Mouse (Mus musculus) kidney, postnatal 4 days (tissue): ENCODE data around the gene Kcnc4.

Experiments used
- DNase-seq, 2 experiments: peaks; one replicate each; pipeline ENCODE4 v3.0.0; 2021; ENCODE audit warnings: mixed read lengths in 2 of 2

The Kcnc4 gene

DNA sequence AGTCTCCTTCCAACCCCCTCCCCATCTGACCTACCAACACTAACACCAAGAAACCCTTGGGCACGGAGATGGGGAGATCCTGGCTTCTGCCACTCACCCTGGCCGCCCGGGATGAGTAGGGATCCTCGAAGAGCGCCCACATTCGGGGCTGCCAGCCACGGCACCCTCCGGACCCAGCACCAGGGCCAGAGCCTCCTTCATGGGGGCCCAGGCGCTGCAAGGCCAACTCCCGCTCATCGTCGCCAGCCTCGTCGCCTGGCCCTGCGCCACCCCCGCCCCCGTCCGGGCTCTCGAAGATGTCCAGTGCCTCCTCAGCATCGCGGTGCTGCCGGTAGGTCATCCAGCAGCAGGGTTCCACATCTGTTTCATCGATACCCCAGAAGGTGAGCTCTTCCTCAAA is 1.2 kb downstream of the Kcnc4 start:
- DNase-seq, result peak in 1 of 2 experiments; percentile 18

- DNase-seq, result no peak
Observed at GRCm38 (mm10) chr3:107454280-107454679, 5.1 kb downstream of the Kcnc4 start.

DNA sequence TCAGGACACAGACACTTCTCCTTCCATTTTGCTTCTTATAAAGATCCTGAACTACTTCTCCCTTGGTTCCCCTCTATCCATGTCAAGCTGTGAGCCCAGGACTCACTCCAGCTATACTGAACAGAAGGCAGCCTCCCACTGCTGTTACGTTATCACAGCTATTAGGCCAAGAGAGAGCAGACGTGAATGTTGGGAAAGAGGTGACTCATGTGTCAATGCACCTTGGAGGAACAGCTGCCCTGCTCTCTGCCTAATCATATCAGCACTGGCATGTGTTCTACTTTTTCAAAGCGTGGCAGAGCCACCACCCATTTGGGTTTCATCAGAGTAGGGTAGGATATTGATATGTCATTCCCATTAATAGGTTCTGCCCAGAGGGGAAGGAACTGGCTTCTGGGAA is 12.5 kb downstream of the Kcnc4 start:
- no peak for DNase-seq

DNA sequence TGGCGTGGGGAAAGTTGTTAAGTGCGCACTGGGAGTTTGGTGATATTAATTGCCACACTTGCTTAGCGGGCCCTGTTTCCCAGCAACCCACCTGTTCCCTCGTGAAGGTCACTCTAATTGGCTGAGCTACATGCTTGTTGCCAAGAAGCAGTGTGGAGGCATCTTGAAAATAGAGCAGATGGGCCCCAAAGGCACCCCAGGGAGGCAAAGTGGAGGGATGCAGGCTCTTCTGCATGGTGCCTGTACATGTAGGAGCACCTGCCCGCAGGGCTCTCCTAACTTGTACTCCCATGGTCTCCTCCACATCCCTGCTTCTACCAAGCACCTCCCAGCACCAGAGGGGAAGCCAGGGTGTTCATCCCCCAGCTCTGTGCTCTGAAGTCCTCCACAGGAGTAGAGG is 15.5 kb downstream of the Kcnc4 start:
- no peak for DNase-seq

- no peak for DNase-seq
Observed at GRCm38 (mm10) chr3:107442191-107442590, 17.2 kb downstream of the Kcnc4 start.

DNA sequence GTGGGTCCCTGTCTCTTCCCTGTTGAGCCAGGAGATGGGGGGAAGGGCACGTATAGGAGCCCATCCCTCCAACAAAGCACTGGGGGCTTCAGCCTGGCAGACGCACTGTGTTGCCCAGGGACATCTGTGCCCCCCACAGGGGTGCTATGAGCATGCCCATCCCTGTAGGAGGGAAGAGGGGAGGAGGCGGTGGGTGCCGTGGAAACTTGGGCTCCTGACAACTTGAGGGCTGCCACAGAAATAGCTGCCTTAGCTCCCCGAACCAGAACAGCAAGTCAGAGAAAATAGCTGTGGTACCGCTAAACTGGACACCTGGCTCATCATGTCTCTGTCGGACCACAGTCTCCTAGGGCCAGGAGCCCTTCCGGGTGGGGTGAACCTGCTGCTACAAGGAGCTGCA is 18.0 kb downstream of the Kcnc4 start:
- DNase-seq, result no peak

DNA sequence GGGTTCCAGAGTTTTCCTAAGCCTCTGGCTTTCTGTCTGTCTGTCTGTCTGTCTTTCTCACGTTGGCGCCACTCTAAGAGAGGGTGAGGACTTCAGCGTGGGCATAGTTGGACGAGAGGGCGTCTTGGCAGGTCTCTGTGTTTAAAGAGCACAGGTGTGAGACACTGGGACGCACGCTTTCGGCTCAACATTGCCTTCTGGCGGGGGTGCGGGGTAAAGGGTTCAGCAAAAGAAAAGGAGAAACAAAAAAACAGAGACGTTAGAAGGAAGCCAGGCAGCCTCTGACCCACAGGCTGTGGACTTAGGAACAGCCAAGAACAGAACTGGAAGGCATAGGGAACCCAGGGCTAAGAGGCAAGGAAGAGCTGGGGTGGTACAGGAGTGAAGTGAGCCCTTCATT is 20.1 kb downstream of the Kcnc4 start:
- DNase-seq, result no peak

DNA sequence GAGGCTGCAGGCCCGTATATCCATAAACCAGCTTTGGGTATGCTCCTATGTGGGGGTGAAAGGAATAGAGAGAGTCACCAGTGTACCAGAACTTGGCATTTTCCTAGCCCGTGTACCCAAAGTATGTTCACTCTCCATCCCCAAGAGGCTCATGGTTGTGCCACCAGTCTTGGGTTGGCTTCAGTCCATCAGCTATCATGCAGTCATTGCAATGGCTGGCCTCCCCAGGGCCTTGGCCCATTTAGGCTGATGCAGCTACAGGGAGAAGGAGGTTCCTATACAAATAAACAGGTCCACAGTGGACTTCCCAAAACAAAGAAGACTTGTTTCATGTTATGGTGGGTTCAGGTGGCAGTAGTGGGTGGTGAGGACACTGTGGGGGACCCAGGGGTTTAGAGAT is 21.7 kb downstream of the Kcnc4 start:
- no peak for DNase-seq

- DNase-seq, result no peak
Observed at GRCm38 (mm10) chr3:107436434-107436833, 22.9 kb downstream of the Kcnc4 start.

- DNase-seq, result peak in 1 of 2 experiments; percentile 17
Observed at GRCm38 (mm10) chr3:107433614-107434013, 25.7 kb downstream of the Kcnc4 start.

- DNase-seq, result peak in 1 of 2 experiments; percentile 21
Observed at GRCm38 (mm10) chr3:107431268-107431667, 28.1 kb downstream of the Kcnc4 start.

DNA sequence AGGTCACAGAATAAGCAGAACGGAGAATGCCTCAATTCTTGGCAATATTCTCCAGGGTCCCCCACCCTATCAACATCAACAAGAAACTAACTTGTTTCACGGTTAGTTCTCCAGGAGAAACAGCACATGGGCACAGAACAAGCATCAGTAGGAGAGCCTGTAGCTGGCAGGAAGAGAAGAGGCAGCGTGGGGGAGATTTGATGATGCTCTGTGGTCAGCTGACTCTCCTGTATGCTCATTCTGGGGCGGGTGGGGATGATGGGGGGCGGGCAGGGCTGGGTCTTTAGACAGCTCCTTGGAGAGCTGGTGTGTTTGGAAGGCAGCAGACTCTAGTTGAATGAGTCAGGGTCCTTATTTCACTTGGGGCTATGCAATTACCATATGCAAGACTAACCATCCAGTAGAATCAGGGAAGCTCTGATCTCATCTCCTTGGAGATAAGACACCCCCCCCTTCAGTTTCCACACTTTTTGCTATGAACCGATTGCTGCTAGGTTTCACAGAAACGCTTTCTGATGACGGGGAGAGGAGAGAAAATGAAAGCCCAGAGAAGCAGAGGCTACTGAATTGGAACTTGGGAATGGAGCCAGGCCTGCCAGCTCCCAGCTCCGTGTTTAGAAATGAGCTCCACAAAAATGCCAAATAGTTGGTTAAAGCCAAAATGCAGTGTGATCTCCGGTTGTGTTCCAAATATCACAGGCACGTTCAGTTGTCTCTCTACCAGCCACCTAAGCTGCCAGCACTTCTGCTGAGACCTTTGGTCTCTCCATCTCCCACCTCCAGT is 34.9 kb downstream of the Kcnc4 start:
- DNase-seq, result no peak

- no peak for DNase-seq
Observed at GRCm38 (mm10) chr3:107420156-107420555, 39.2 kb downstream of the Kcnc4 start.

- no peak for DNase-seq
Observed at GRCm38 (mm10) chr3:107417287-107417644, 42.1 kb downstream of the Kcnc4 start.

DNA sequence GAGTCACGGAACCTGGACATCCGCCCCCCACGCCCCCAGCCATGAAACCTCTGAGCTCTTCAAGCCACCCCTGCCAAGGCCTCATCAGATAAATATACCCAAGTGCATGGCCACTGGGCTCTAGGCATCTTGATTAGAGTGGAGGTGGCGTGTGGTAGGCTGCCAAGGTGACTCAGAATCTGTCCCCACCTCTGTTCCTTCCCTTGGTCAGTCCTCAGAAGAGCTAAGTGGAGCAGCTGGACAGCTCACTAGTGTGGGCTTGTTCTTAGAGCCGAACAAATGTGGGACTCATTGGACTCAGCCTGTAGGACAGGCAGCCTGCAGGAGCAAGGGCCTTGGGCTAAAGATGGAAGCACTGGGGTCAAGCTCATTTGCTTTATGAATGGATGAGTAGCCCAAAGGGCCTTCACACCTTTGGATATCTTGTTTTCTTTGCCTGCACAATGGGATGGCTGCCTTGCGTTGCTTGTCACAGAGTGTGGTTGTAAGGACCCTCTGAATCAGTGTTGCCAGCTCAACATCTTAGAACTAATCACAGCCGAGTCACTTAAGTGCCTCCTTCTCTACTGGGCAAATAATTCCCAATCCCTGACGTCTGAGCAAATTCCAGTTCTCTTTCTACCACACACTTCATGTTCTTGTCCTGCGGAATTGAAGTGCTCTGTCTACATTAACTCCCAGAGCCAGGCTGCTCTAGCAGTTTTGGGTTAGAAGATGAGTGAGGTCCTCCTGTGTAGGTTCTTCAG is 42.6 kb downstream of the Kcnc4 start:
- no peak for DNase-seq

DNA sequence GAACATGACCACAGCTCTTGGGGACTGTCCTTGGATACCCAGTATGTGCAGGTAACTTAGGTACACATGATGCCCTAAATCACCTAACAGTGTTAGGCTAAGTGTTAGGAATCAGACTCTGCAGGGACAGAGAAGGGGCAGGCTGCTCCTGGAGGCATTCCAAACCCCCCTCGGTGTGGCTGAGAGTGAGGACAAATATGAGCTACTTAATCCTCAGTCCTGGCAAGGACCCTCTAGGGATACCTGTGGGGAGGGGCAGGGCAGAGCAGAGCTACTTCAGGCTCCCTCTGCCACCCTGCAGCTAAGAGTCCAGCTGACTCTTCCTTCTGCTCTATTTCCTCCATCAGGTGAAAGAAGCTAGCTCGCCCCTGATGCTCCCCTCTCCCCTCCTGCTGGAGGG is 46.3 kb downstream of the Kcnc4 start:
- no peak for DNase-seq

GRCm38 (mm10) chr3:107412509-107412908 is 46.8 kb downstream of the Kcnc4 start:
- DNase-seq, result no peak

DNA sequence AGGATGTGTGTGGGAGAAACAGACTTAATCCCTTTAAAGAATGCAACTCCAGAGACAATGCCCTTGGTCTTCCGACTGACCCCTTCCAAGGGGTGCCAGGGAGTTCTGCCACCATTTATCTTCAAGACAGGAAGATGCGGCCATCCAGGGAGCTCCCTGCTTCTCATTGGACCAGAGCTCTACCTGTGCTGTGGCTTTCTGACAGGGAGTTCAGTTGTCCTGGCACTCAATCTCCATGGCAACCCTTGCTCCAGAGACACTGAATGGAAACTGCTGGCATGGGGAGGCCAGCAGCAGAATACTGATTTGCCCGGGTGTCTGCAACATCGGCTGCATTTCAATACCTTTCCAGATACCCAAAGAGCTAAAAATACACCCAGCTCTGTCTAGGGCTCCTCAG is 47.7 kb downstream of the Kcnc4 start:
- no peak for DNase-seq

- no peak for DNase-seq
Observed at GRCm38 (mm10) chr3:107401401-107401800, 58.0 kb downstream of the Kcnc4 start.

- DNase-seq, result no peak
Observed at GRCm38 (mm10) chr3:107399991-107400640, 59.2 kb downstream of the Kcnc4 start.

GRCm38 (mm10) chr3:107391198-107391597 is 68.2 kb downstream of the Kcnc4 start:
- DNase-seq, result no peak
